In the genomic region with DNA sequence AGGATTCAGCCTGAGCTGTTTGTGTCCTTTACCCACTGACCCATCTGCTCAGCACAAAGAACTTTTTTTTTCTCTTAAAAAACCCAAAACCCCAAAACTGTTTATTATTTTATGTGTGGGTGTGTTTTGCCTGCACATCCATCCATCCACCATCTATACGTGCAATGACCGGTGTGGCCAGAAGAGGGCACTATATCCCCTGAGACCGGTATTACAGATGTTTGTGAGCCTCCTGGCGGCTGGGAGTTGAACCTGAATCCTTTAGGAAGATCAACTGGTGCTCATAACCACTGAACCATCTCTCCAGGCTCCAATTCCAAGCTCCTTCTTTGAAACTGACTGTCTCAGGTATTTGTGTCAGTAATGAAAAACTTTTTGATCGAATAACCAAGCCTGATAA, we compare ENCODE assay signal across 8 mouse cellular contexts. TPM values are rescaled to one million over a fixed set of nuclear protein-coding genes. Genes with fewer than 3 reads are reported as not detected.
A peak's percentile ranks its signal among the peaks of the same experiment; 100 is the strongest.
DNase-seq lines count a peak whose midpoint lies in the region; ATAC-seq and TF ChIP-seq lines count a peak whose summit lies in the region.

No protein-coding gene starts in this region.

- 22% methylated on average over 5 of the region's 5 CpGs for WGBS in forebrain, postnatal 0 days
- 21% methylated on average over 5 of the region's 5 CpGs for WGBS in forebrain, embryonic 16.5 days
- 22% methylated on average over 5 of the region's 5 CpGs for WGBS in embryonic facial prominence, embryonic 14.5 days
- 24% methylated on average over 5 of the region's 5 CpGs for WGBS in hindbrain, postnatal 0 days

- TF ChIP-seq CTCF in forebrain, postnatal 0 days (IDR thresholded peaks at IDR 0.05; ENCODE audit: low read depth) = peak; percentile 83
- TF ChIP-seq CTCF in hindbrain, postnatal 0 days (IDR thresholded peaks at IDR 0.05; ENCODE audit: low read depth) = peak; percentile 84
- peak; percentile 72; the same call in 1 of the 2 replicates for TF ChIP-seq CTCF in testis, adult 2 months (IDR thresholded peaks at IDR 0.05; ENCODE audit: control insufficient read depth, insufficient read depth, insufficient replicate concordance, low read depth, low read length)

- H3K27ac ChIP-seq in forebrain, postnatal 0 days (ENCODE audit: low read depth, low read length) = no peak overlapping the region
- H3K27ac ChIP-seq in forebrain, embryonic 16.5 days (ENCODE audit: low read length) = no peak overlapping the region
- H3K27ac ChIP-seq in embryonic facial prominence, embryonic 14.5 days (replicated peaks; ENCODE audit: low read depth, low read length) = no peak overlapping the region
- no peak overlapping the region for H3K27ac ChIP-seq in hindbrain, postnatal 0 days
- H3K27ac ChIP-seq in testis, adult 2 months (ENCODE audit: control insufficient read depth, insufficient read depth, low read depth, low read length) = no peak overlapping the region

- ATAC-seq in forebrain, postnatal 0 days = no peak
- ATAC-seq in forebrain, embryonic 16.5 days = no peak
- ATAC-seq in embryonic facial prominence, embryonic 14.5 days (ENCODE audit: low read depth) = no peak
- ATAC-seq in hindbrain, postnatal 0 days = no peak

- intact Hi-C loops in left cerebral cortex, postnatal 14 days (cut with DNase I) = loop anchor here (5.0 kb wide), 1 partner anchor 149 kb away; no protein-coding TSS in a partner anchor

- no peak for TF ChIP-seq POLR2A in testis, adult 2 months (IDR thresholded peaks at IDR 0.05; ENCODE audit: control insufficient read depth, low read depth, low read length)

- H3K4me3 ChIP-seq in forebrain, postnatal 0 days (ENCODE audit: low read depth, low read length) = no peak overlapping the region
- H3K4me3 ChIP-seq in forebrain, embryonic 16.5 days (replicated peaks; ENCODE audit: low read length) = no peak overlapping the region
- no peak overlapping the region for H3K4me3 ChIP-seq in embryonic facial prominence, embryonic 14.5 days (ENCODE audit: low read depth, low read length)
- H3K4me3 ChIP-seq in hindbrain, postnatal 0 days (ENCODE audit: low read length) = no peak overlapping the region
- H3K4me3 ChIP-seq in testis, adult 2 months (ENCODE audit: control insufficient read depth, low read depth, low read length) = no peak overlapping the region

- no peaks in the 10 kb centered on the region for H3K4me1 ChIP-seq in forebrain, postnatal 0 days (ENCODE audit: insufficient read depth)
- no peaks in the 10 kb centered on the region for H3K4me1 ChIP-seq in forebrain, embryonic 16.5 days (replicated peaks; ENCODE audit: control insufficient read depth, insufficient read depth, low read length)
- no peaks in the 10 kb centered on the region for H3K4me1 ChIP-seq in embryonic facial prominence, embryonic 14.5 days (ENCODE audit: control insufficient read depth, insufficient read depth, low read length)
- no peaks in the 10 kb centered on the region for H3K4me1 ChIP-seq in hindbrain, postnatal 0 days (ENCODE audit: insufficient read depth, low read length)
- peaks cover 3% of the 10 kb centered on the region; the same call in 1 of the 2 replicates for H3K4me1 ChIP-seq in testis, adult 2 months (ENCODE audit: control insufficient read depth, insufficient read depth, low read length)

- H3K9me3 ChIP-seq in forebrain, postnatal 0 days (ENCODE audit: low read length) = no peaks in the 10 kb centered on the region
- H3K9me3 ChIP-seq in forebrain, embryonic 16.5 days (ENCODE audit: control insufficient read depth, low read length) = no peaks in the 10 kb centered on the region
- no peaks in the 10 kb centered on the region for H3K9me3 ChIP-seq in embryonic facial prominence, embryonic 14.5 days (ENCODE audit: control insufficient read depth, low read length)
- H3K9me3 ChIP-seq in hindbrain, postnatal 0 days (ENCODE audit: low read length) = no peaks in the 10 kb centered on the region

- no peaks in the 10 kb centered on the region for H3K27me3 ChIP-seq in forebrain, postnatal 0 days (ENCODE audit: insufficient read depth, low read length)
- H3K27me3 ChIP-seq in forebrain, embryonic 16.5 days (replicated peaks; ENCODE audit: control insufficient read depth, insufficient read depth, low read length) = no peaks in the 10 kb centered on the region
- no peaks in the 10 kb centered on the region for H3K27me3 ChIP-seq in embryonic facial prominence, embryonic 14.5 days (replicated peaks; ENCODE audit: control insufficient read depth, insufficient read depth, low read length)
- H3K27me3 ChIP-seq in hindbrain, postnatal 0 days (ENCODE audit: insufficient read depth, low read length) = no peaks in the 10 kb centered on the region
- H3K27me3 ChIP-seq in testis, adult 2 months (ENCODE audit: control insufficient read depth, insufficient read depth, low read length) = no peaks in the 10 kb centered on the region

- DNase-seq in forebrain, postnatal 0 days = peak; percentile 54
- peak; percentile 92 for DNase-seq in ZHBTc4 (ENCODE audit: low read depth, low spot score)
- DNase-seq in embryonic facial prominence, embryonic 14.5 days (ENCODE audit: low spot score) = peak; percentile 75
- peak; percentile 69 for DNase-seq in hindbrain, postnatal 0 days (ENCODE audit: low spot score)
- DNase-seq in left cerebral cortex, postnatal 14 days (ENCODE audit: low spot score in 2 of 2) = peak; percentile 62 to 71
- DNase-seq in monocyte, adult 2 months (ENCODE audit: low read depth in 1 of 2, low spot score in 2 of 2) = peak; percentile 36 to 62

- H3K36me3 ChIP-seq in forebrain, postnatal 0 days (ENCODE audit: insufficient read depth) = no peaks in the 10 kb centered on the region
- no peaks in the 10 kb centered on the region for H3K36me3 ChIP-seq in forebrain, embryonic 16.5 days (ENCODE audit: control insufficient read depth, insufficient read depth)
- no peaks in the 10 kb centered on the region for H3K36me3 ChIP-seq in embryonic facial prominence, embryonic 14.5 days (ENCODE audit: control insufficient read depth, insufficient read depth, low read length)
- H3K36me3 ChIP-seq in hindbrain, postnatal 0 days (ENCODE audit: insufficient read depth, low read length) = no peaks in the 10 kb centered on the region
- no peaks in the 10 kb centered on the region for H3K36me3 ChIP-seq in testis, adult 2 months (ENCODE audit: control insufficient read depth, insufficient read depth, low read length)

- no peak overlapping the region for H3K9ac ChIP-seq in forebrain, postnatal 0 days
- no peak overlapping the region for H3K9ac ChIP-seq in forebrain, embryonic 16.5 days (replicated peaks; ENCODE audit: low read depth, low read length)
- H3K9ac ChIP-seq in embryonic facial prominence, embryonic 14.5 days (ENCODE audit: low read depth, low read length) = no peak overlapping the region
- H3K9ac ChIP-seq in hindbrain, postnatal 0 days (replicated peaks; ENCODE audit: low read length) = no peak overlapping the region

- no peak overlapping the region for H3K4me2 ChIP-seq in forebrain, postnatal 0 days (ENCODE audit: low read depth)
- no peak overlapping the region for H3K4me2 ChIP-seq in forebrain, embryonic 16.5 days (ENCODE audit: low read length)
- no peak overlapping the region for H3K4me2 ChIP-seq in embryonic facial prominence, embryonic 14.5 days (ENCODE audit: low read depth, low read length)
- H3K4me2 ChIP-seq in hindbrain, postnatal 0 days (ENCODE audit: low read depth, low read length) = no peak overlapping the region

RNA-seq across cellular contexts. Expression of gene Bach1, which starts 48.0 kb away (rescaled TPM):
- 49.8 and 50.0 TPM in 2 replicates for total RNA-seq in forebrain, postnatal 0 days (2014; rRNA removed)
- polyA plus RNA-seq in forebrain, postnatal 0 days (2015; fragmentation: Nextera tagmentation; extraction: Ambion mirVana) = 11.4 and 13.0 TPM in 2 replicates
- polyA plus RNA-seq in forebrain, embryonic 16.5 days (2015; fragmentation: Nextera tagmentation; extraction: Ambion mirVana) = 21.4 TPM in 2 replicates
- 11.9 and 12.8 TPM in 2 replicates for polyA plus RNA-seq in embryonic facial prominence, embryonic 14.5 days (2014; fragmentation: Nextera tagmentation; extraction: Ambion mirVana)
- total RNA-seq in hindbrain, postnatal 0 days (2014; rRNA removed) = 34.2 and 44.5 TPM in 2 replicates
- polyA plus RNA-seq in hindbrain, postnatal 0 days (2015; fragmentation: Nextera tagmentation; extraction: Ambion mirVana) = 12.3 and 13.1 TPM in 2 replicates
- total RNA-seq in left cerebral cortex, postnatal 14 days (2021) = 10 to 100 TPM; 14.0 to 14.2 TPM
- 1.0 and 1.7 TPM in 2 replicates for polyA plus RNA-seq in testis, adult 2 months (2012; rRNA removed)
